Mouse (Mus musculus) kidney, postnatal 25 days (tissue): Measurements from ENCODE around the gene Pin4.

ENCODE experiments used
- DNase-seq, 2 experiments: peaks; one replicate each; pipeline ENCODE4 v3.0.0; 2021; ENCODE audit warnings: mixed read lengths in 2 of 2

Pin4 gene

GRCm38 (mm10) chrX:102156618-102157422, 37.6 kb downstream of the Pin4 start, which contains the start of gene Ercc6l:
TSS of gene Ercc6l (minus strand) at chrX:102157091.
- DNase-seq = peak; percentile 88 to 96

DNA sequence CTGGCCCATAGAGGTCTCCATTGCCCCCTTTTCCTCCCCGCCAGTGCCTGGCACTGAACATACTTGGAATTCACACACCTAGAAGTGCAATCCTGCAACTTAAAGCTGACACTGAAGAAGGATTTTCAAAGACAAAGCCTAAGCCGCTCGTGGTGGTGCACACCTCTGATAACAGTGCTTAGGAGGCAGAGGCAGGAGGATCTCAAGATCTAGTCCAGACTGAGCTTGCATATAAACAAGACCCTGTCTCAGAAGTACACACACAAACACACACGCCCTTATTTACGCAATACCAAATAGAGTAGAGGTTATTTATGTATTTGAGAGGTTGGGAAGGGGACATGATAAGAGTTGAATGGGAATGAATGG, 38.2 kb downstream of the Pin4 start:
- DNase-seq = no peak

GRCm38 (mm10) chrX:102159778-102160177, 40.5 kb downstream of the Pin4 start:
- DNase-seq = peak; percentile 47 to 58

- DNase-seq = no peak
Observed at GRCm38 (mm10) chrX:102160528-102160927, 41.3 kb downstream of the Pin4 start.

DNA sequence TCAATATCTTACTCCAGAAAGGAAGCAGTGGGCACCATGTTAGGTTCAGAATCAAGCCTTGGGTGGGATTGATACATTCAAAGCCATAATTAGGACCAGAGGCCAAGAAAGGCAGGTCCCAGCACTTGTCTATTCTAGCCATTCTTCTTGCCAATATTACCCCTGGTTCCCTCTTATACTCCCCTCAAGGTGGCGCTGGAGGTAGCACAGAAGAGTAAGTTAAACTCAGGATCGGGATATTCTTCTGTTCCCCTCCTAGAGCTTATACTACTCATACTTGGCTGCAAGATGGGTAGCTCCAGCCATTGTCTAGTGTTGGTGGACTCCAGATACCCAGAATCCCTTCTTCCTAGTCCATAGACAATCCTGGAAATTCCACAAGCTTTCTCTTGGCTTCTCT, 43.8 kb downstream of the Pin4 start:
- DNase-seq = peak in 1 of 2 experiments; percentile 2

DNA sequence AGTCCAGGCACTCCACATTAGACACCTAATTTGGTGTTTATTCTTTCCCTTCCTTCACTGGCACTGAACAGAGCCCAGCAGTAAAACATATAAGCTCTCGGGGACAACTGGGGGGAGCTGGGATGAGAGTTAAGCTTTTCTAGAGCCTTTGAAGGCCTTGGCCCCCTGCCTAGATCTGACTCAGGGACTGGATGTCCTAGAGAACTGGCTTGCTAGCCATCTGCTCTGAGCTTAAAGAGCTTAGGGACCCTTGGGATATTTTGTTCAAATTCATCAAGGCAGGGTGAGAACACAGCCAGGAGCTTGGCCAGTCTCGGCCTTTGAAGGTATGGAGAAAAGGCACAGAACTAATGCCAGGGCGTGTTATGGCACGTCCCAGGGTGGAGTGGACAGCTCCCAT, 44.3 kb downstream of the Pin4 start:
- DNase-seq = no peak

GRCm38 (mm10) chrX:102166521-102166920, 47.3 kb downstream of the Pin4 start:
- no peak for DNase-seq

DNA sequence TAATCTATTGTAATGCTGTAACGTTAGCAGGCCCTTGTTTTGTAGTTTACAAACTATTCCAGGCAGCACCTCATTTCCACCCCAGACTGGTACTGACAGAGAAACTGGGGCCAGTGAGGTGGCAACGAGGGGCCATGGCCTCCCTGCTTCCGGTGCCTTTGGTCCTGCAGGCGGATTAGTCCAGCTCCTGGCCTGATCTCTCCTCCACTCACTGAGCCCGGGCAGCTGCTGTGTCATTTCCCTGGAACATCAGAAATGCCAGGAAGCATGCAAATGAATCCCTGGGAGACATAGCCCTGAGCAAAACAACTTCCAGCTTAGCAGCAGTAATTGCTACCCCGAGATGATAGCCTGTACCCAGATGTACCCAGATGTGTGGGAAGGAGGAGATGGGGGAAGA, 47.7 kb downstream of the Pin4 start:
- peak in 1 of 2 experiments; percentile 1 for DNase-seq

GRCm38 (mm10) chrX:102169724-102170123, 50.5 kb downstream of the Pin4 start:
- peak in 1 of 2 experiments; percentile 9 for DNase-seq

- DNase-seq = no peak
Observed at GRCm38 (mm10) chrX:102170135-102170534, 50.9 kb downstream of the Pin4 start.

- no peak for DNase-seq
Observed at GRCm38 (mm10) chrX:102170900-102171299, 51.7 kb downstream of the Pin4 start.

DNA sequence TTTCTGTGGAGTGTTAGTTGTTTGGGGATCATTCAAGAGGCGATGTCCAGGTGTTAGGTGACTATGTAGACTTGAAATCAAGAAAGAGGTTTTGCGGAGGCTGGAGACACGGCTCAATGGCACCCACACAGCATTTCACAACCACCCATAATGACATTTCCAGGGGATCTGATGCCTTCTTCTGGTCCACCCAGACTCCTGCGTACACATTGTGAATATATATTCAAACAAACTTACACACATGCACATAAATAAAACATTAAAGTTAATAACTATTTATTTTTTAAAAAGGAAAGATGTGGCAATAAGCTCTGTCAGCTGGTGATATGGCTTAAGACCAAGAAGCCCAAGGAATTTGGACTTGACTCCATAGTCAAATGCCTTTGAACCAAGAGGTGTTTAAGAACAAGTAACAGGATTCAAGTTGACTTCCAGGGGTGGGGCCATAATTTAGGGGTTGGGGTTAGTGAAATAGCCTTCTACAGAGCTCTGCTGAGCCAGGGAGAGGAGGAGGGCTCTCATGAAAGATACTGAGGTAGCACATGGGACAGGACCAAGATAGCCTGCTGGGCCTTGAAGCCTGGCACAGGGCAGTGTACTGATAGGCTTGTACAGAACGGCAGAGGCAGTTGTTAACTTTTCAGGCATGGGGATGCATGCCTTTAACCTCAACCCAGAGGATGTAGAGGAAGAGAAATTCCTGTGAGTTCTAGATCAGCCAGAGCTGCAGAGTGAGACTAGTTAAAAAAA, 56.5 kb downstream of the Pin4 start:
- peak in 1 of 2 experiments; percentile 1 for DNase-seq
